Mouse (Mus musculus): ENCODE measurements at regions not wholly inside any gene's neighbourhood (a gene's known extent, or its start where the extent isn't known, plus 50 kb on each side); places are given as distances from the start of the nearest gene placed in this dataset.

- TF ChIP-seq CTCF (IDR thresholded peaks at IDR 0.05; ENCODE audit: borderline replicate concordance, insufficient read depth, low read depth, low read length) (no peak), POLR2A (IDR thresholded peaks at IDR 0.05; ENCODE audit: borderline replicate concordance, insufficient read depth, low read length) (no peak)
These were observed 359.0 kb upstream of the Hsf2 start for GRCm38 (mm10) chr10:57127185-57127584.

All from cerebellum, adult 2 months (tissue).